Mouse (Mus musculus): ENCODE results near the gene Kifc5b. TPM values are rescaled to one million over a fixed set of nuclear protein-coding genes. Genes with fewer than 3 reads are reported as not detected.
A peak's percentile ranks its signal among the peaks of the same experiment; 100 is the strongest.
"Not testable (repeated sequence)": the region's sequence is repeated elsewhere in the genome, so short reads cannot be mapped to it uniquely, and the experiment has no call there.

Gene Kifc5b
- total and polyA plus RNA-seq, 2 experiments from 2014 or later = 3.2 to 4.7 TPM

- TF ChIP-seq CTCF (IDR thresholded peaks at IDR 0.05; ENCODE audit: low read depth) = no peak
- no peaks in the 10 kb centered on the region; the same call in 1 of the 2 replicates for H3K27me3 ChIP-seq (ENCODE audit: insufficient read depth, low read length)
- no peak overlapping the region for H3K4me3 ChIP-seq (ENCODE audit: low read length)
- 28% methylated on average over 6 of the region's 6 CpGs for WGBS
- DNase-seq (ENCODE audit: low spot score) = peak; percentile 25
- peak; percentile 45; the same call in 1 of the 2 replicates for ATAC-seq
- H3K27ac ChIP-seq = no peak overlapping the region
- peaks cover 10% of the 10 kb centered on the region for H3K4me1 ChIP-seq (ENCODE audit: insufficient read depth, low read length)
- no peak overlapping the region for H3K4me2 ChIP-seq (ENCODE audit: low read depth, low read length)
- no peak overlapping the region for H3K9ac ChIP-seq (replicated peaks; ENCODE audit: low read length)
- no peaks in the 10 kb centered on the region for H3K36me3 ChIP-seq (ENCODE audit: insufficient read depth, low read length)
- H3K9me3 ChIP-seq (ENCODE audit: low read length) = no peaks in the 10 kb centered on the region
Measured at GRCm38 (mm10) chr17:26893492-26893891, 23.4 kb upstream of the Kifc5b start.

GRCm38 (mm10) chr17:26894342-26894741 is 22.5 kb upstream of the Kifc5b start:
- Histone ChIP-seq H3K27me3 (ENCODE audit: insufficient read depth, low read length) (no peaks in the 10 kb centered on the region; the same call in 1 of the 2 replicates), H3K4me2 (ENCODE audit: low read depth, low read length) (no peak overlapping the region), H3K4me3 (ENCODE audit: low read length) (no peak overlapping the region), H3K36me3 (ENCODE audit: insufficient read depth, low read length) (no peaks in the 10 kb centered on the region), H3K9ac (replicated peaks; ENCODE audit: low read length) (no peak overlapping the region), H3K9me3 (ENCODE audit: low read length) (no peaks in the 10 kb centered on the region), H3K4me1 (ENCODE audit: insufficient read depth, low read length) (peaks cover 10% of the 10 kb centered on the region), H3K27ac (no peak overlapping the region)
- ATAC-seq = 0 out of 2 replicates have a peak, but pooled peaks have one; percentile 33
- WGBS = 53% methylated on average over 6 of the region's 6 CpGs
- peak; percentile 37 for DNase-seq (ENCODE audit: low spot score)
- no peak for TF ChIP-seq CTCF (IDR thresholded peaks at IDR 0.05; ENCODE audit: low read depth)

GRCm38 (mm10) chr17:26895578-26895977 is 21.3 kb upstream of the Kifc5b start:
- no peak overlapping the region for H3K27ac ChIP-seq
- no peak overlapping the region for H3K4me2 ChIP-seq (ENCODE audit: low read depth, low read length)
- TF ChIP-seq CTCF (IDR thresholded peaks at IDR 0.05; ENCODE audit: low read depth) = peak; percentile 92
- no peaks in the 10 kb centered on the region; the same call in 1 of the 2 replicates for H3K27me3 ChIP-seq (ENCODE audit: insufficient read depth, low read length)
- DNase-seq (ENCODE audit: low spot score) (peak; percentile 75), ATAC-seq (peak; percentile 56; the same call in 1 of the 2 replicates)
- WGBS = 13% methylated on average over 10 of the region's 10 CpGs
- H3K9me3 ChIP-seq (ENCODE audit: low read length) = no peaks in the 10 kb centered on the region
- H3K9ac ChIP-seq (replicated peaks; ENCODE audit: low read length) = no peak overlapping the region
- H3K4me1 ChIP-seq (ENCODE audit: insufficient read depth, low read length) = peaks cover 10% of the 10 kb centered on the region
- H3K4me3 ChIP-seq (ENCODE audit: low read length) = no peak overlapping the region
- no peaks in the 10 kb centered on the region for H3K36me3 ChIP-seq (ENCODE audit: insufficient read depth, low read length)

- 80% methylated on average over 6 of the region's 6 CpGs for WGBS
- no peaks in the 10 kb centered on the region for H3K9me3 ChIP-seq (ENCODE audit: low read length)
- no peak overlapping the region for H3K4me3 ChIP-seq (ENCODE audit: low read length)
- no peak overlapping the region for H3K4me2 ChIP-seq (ENCODE audit: low read depth, low read length)
- H3K36me3 ChIP-seq (ENCODE audit: insufficient read depth, low read length) = no peaks in the 10 kb centered on the region
- no peaks in the 10 kb centered on the region for H3K4me1 ChIP-seq (ENCODE audit: insufficient read depth, low read length)
- no peak overlapping the region for H3K27ac ChIP-seq
- DNase-seq (ENCODE audit: low spot score) (no peak), ATAC-seq (no peak)
- no peak for TF ChIP-seq CTCF (IDR thresholded peaks at IDR 0.05; ENCODE audit: low read depth)
- no peaks in the 10 kb centered on the region; the same call in 1 of the 2 replicates for H3K27me3 ChIP-seq (ENCODE audit: insufficient read depth, low read length)
- no peak overlapping the region for H3K9ac ChIP-seq (replicated peaks; ENCODE audit: low read length)
Measured at GRCm38 (mm10) chr17:26900916-26901315, 16.0 kb upstream of the Kifc5b start.

GRCm38 (mm10) chr17:26904320-26904719 is 12.6 kb upstream of the Kifc5b start:
- TF ChIP-seq CTCF (IDR thresholded peaks at IDR 0.05; ENCODE audit: low read depth) = no peak
- Histone ChIP-seq H3K27me3 (ENCODE audit: insufficient read depth, low read length) (no peaks in the 10 kb centered on the region), H3K4me3 (ENCODE audit: low read length) (no peak overlapping the region), H3K4me2 (ENCODE audit: low read depth, low read length) (no peak overlapping the region), H3K9ac (replicated peaks; ENCODE audit: low read length) (no peak overlapping the region), H3K27ac (no peak overlapping the region), H3K4me1 (ENCODE audit: insufficient read depth, low read length) (no peaks in the 10 kb centered on the region), H3K9me3 (ENCODE audit: low read length) (no peaks in the 10 kb centered on the region), H3K36me3 (ENCODE audit: insufficient read depth, low read length) (no peaks in the 10 kb centered on the region)
- no peak for DNase-seq (ENCODE audit: low spot score)
- WGBS = 59% methylated on average over 5 of the region's 5 CpGs
- ATAC-seq = no peak

- H3K4me1 ChIP-seq (ENCODE audit: insufficient read depth, low read length); H3K9me3 ChIP-seq (ENCODE audit: low read length); H3K9ac ChIP-seq (replicated peaks; ENCODE audit: low read length); H3K27ac ChIP-seq; DNase-seq (ENCODE audit: low spot score); H3K36me3 ChIP-seq (ENCODE audit: insufficient read depth, low read length); H3K4me2 ChIP-seq (ENCODE audit: low read depth, low read length); H3K27me3 ChIP-seq (ENCODE audit: insufficient read depth, low read length); ATAC-seq; H3K4me3 ChIP-seq (ENCODE audit: low read length): not testable (repeated sequence)
- WGBS = 66% methylated on average over 14 of the region's 15 CpGs
Measured at GRCm38 (mm10) chr17:26907506-26907905, 9.4 kb upstream of the Kifc5b start.

GRCm38 (mm10) chr17:26915248-26915647 is 1.6 kb upstream of the Kifc5b start:
- H3K36me3 ChIP-seq (ENCODE audit: insufficient read depth, low read length) = no peaks in the 10 kb centered on the region
- no peak overlapping the region for H3K9ac ChIP-seq (replicated peaks; ENCODE audit: low read length)
- no peaks in the 10 kb centered on the region for H3K27me3 ChIP-seq (ENCODE audit: insufficient read depth, low read length)
- no peak overlapping the region for H3K4me2 ChIP-seq (ENCODE audit: low read depth, low read length)
- H3K27ac ChIP-seq = no peak overlapping the region
- no peak for ATAC-seq
- no peak overlapping the region for H3K4me3 ChIP-seq (ENCODE audit: low read length)
- no peaks in the 10 kb centered on the region for H3K4me1 ChIP-seq (ENCODE audit: insufficient read depth, low read length)
- no peaks in the 10 kb centered on the region for H3K9me3 ChIP-seq (ENCODE audit: low read length)
- DNase-seq (ENCODE audit: low spot score) = no peak
- WGBS = 57% methylated on average over 1 of the region's 1 CpGs
- no peak for TF ChIP-seq CTCF (IDR thresholded peaks at IDR 0.05; ENCODE audit: low read depth)

GRCm38 (mm10) chr17:26917560-26917959 is 669 bp downstream of the Kifc5b start:
- not testable (repeated sequence) for DNase-seq (ENCODE audit: low spot score); H3K27me3 ChIP-seq (ENCODE audit: insufficient read depth, low read length); H3K27ac ChIP-seq; ATAC-seq; H3K36me3 ChIP-seq (ENCODE audit: insufficient read depth, low read length); H3K9me3 ChIP-seq (ENCODE audit: low read length); H3K4me1 ChIP-seq (ENCODE audit: insufficient read depth, low read length)
- Histone ChIP-seq H3K4me2 (ENCODE audit: low read depth, low read length) (peak overlapping the region; percentile 66), H3K9ac (replicated peaks; ENCODE audit: low read length) (0 out of 2 replicates have a peak overlapping the region, but pooled peaks have one; percentile 37), H3K4me3 (ENCODE audit: low read length) (peak overlapping the region; percentile 57)
- WGBS = 0% methylated on average over 12 of the region's 12 CpGs
